Mouse (Mus musculus) myocyte (in vitro differentiated cells): ENCODE measurements at regions not wholly inside any gene's neighbourhood (a gene's known extent, or its start where the extent isn't known, plus 50 kb on each side); places are given as distances from the start of the nearest gene placed in this dataset.

ENCODE experiments used
- CEBPB ChIP-seq: IDR thresholded peaks from 2 replicates; pipeline ENCODE4 v1.6.1; 2011; ENCODE audit warnings: mild to moderate bottlenecking, moderate library complexity; ENCODE audit not compliant: poor library complexity, insufficient read depth, severe bottlenecking
- E2F4 ChIP-seq: IDR thresholded peaks from one replicate; pipeline ENCODE4 v1.6.1; 2011; ENCODE audit warnings: mild to moderate bottlenecking, control low read depth, moderate library complexity; ENCODE audit not compliant: insufficient read depth
- MYOG ChIP-seq, 3 experiments: IDR thresholded peaks; one replicate each; pipeline ENCODE4 v1.6.1; 2011; ENCODE audit warnings: control low read depth in 2 of 3, low read depth in 2 of 3, mild to moderate bottlenecking in 2 of 3; ENCODE audit not compliant: insufficient read length in 2 of 3, control insufficient read depth in 1 of 3, insufficient read depth in 1 of 3
- POLR2A ChIP-seq: IDR thresholded peaks from one replicate; pipeline ENCODE4 v1.6.1; 2011; ENCODE audit warnings: low read depth, mild to moderate bottlenecking, control low read depth, moderate library complexity; ENCODE audit not compliant: insufficient read length
- POLR2AphosphoS2 ChIP-seq: IDR thresholded peaks from one replicate; pipeline ENCODE4 v1.6.1; 2011; ENCODE audit warnings: low read depth, control low read depth; ENCODE audit not compliant: insufficient read length
- TCF12 ChIP-seq: IDR thresholded peaks from one replicate; pipeline ENCODE4 v1.6.1; 2011; ENCODE audit warnings: mild to moderate bottlenecking, control low read depth; ENCODE audit not compliant: poor library complexity, insufficient read depth, severe bottlenecking

GRCm38 (mm10) chr17:82827841-82828240 is 387.3 kb upstream of the Pkdcc start:
- no peak for TF ChIP-seq POLR2A
- no peak for TF ChIP-seq POLR2AphosphoS2
- TF ChIP-seq CEBPB, result no peak
- TF ChIP-seq TCF12, result no peak
- TF ChIP-seq MYOG (IDR thresholded peaks at IDR 0.05; ENCODE audit: control insufficient read depth in 1 of 3, insufficient read depth in 1 of 3, insufficient read length in 2 of 3, low read depth in 2 of 3), result no peak
- TF ChIP-seq E2F4, result no peak
